Mouse (Mus musculus): ENCODE measurements around the gene Bora.
A peak's percentile ranks its signal among the peaks of the same experiment; 100 is the strongest.
"Not testable (repeated sequence)": the region's sequence is repeated elsewhere in the genome, so short reads cannot be mapped to it uniquely, and the experiment has no call there.

Gene Bora

DNA sequence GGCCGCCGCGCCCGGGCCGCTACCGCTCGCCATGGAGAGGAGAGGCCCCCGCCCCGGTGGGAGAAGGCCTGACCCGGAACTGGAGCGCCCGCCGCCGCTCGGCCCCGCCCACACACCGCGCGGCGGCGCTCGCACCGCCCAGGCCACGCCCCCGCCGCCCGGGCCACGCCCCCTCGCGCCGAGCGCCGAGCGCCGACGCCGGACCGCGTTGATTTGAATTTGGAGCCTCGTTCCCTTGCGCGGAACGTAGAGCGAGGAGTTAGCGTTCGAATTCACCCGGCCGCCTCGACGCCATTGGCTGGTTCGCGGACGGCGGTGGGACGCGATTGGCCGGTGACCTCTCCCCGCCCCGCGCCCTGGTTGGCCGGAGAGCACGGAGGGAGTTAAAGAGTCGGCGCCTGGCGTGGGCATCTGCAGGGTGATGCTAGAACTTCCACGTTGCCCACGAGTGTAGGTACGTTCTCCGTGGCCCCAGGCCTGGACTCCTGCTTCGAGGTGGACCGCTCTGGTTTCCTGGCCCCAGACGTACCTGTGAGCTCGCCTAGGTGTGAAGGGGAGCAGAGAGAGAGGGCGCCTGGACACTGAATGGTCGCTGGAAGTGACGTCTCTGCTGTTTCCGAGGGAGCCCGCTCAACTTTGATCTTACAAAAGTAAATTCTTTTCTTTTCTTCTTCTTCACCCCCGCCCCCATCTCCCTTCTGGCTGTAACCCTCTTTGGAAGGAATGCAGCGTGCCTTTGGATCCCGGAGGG lies at the start of gene Bora, which contains the start of gene Mzt1:
Gene Bora (plus strand): TSS at position 192 of the 751 bp plus-strand sequence.
Gene Mzt1 (minus strand): TSS at position 104 of the 751 bp plus-strand sequence.
- DNase-seq (ENCODE audit: low spot score), result peak; percentile 81

DNA sequence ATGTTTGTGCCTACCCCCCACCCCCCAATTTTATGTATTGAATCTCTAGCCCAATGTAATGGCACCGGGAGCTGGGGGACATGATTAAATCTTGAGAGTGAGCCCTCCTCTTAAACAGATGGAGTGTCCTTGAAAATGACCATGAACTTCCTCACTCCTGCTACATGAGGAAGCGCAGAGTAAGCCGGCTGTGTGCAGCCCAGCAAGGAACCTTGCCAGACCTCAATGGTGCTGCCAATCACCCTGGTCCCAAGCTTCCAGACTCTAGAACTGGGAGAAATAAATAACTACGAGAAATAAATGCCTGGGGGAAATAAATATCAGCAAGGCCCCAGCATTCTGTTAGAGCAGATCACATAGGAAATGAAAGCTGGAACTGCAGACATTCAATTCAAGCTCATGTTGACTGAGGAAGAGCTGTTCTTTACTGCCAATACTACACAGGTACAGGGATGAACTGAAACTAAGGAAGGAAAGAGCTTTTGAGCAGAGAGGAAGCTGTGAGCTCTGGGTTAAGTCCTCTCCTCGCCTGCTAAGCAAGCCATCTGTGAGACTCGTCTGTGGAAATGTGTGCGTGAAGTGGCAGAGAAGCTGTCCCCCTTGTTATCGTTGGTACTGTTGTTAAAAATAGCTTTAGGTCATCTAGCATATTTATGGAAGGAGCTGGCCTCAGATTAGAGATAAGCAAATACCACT lies 35.6 kb upstream of the Bora start:
- no peak for DNase-seq (ENCODE audit: low spot score)

DNA sequence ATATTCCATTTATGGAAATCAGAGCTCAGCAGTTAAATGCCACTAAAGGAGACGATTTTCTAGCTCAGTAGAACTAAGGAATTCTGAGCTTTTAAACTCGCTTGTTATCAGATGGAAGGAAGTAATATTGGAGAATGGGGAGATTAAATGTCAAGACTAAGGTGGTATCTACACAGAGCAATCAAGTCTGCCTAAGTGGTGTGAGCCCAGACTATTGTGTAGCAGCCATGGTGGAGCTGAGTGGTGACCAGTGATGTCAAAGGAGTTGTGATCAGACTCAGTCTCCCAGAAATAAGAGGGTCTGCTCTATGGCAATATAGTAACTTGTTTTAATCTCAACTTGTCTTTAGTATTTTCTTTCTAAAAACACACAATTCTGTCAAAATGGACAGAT lies 35.1 kb upstream of the Bora start:
- no peak for DNase-seq (ENCODE audit: low spot score)

DNA sequence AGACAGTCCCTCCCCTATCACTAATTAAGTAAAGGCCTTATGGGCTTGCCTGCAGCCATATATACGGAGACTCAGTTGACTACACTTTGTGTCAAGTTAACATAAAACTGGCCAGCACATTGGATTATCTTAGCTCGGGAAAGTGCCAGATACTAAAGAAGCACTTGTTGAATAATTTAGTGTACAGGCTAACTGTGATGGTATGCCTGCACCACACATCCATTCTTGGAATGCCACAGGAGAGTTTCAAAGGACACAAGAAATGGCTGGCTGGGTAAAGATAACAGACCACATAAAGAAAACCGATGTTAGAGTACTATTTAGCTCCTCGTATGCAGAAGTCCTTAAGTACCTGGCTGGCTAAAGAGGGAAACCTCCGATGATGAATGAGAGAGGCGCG lies 27.3 kb upstream of the Bora start:
- no peak for DNase-seq (ENCODE audit: low spot score)

DNA sequence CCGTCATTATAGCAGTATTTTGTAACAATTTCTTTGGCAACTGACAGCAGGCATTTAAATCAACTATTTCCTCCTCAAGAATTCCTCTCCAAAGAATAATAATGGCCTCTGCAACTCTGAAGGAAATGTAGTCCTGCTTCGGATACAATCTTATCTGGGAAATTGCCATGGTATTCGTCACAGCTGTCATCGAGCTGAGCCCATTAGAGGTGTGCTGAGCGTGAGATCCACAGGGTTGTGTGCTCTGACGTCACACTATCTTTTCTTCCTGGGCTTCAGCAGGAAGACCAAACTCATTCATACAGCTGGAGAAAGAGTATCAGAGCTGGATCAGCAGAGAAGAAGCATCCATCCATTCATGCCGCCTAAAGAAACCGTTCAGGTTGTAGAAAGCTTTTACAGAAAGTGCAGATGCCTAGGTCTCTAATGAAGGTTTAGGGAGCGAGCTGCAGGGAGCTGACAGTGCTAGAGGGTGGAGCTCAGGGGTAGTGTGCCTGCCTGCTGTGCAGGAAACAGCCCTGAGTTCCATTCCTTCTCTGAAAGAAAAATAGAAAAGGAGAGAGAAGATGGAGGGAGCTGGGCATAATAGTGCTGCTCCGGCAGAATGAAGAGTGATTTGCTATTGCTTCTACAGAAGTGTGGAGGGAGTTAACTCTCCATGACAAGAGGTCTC lies 26.8 kb upstream of the Bora start:
- no peak for DNase-seq (ENCODE audit: low spot score)

DNA sequence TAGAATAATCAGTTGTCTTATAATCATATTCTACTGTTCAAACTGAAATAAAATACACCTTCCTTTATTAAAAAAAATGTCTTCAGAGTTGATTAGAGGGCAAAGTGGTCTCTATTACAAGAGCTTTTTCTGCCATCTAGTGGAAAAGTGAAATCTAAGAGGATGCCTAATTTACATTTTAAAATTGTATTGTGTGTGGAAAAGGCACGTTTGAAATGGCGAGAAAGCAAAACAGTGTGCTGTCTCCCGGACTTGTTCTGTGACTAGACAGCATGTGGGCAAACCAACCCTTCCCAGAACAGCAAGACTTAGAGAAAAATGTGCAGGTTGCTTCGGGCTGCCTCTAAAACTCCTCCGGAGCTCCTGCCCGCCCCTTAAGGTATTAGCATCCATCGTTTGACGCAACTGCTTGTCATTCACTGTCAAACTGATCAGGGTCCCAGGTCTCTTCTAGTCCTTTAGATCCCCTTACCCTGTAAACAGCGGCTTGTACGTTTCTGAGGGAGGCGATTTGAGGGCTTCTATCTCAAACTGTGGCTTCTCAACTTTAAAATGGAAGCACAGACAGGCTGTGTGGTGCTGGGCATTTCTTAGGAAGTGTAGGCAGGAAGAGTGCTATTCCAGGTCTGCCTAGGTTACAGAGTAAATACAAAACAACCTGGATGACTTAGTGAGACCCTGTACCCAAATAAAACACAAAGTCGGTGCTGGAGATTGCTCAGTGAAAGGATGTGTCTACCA lies 23.5 kb upstream of the Bora start:
- no peak for DNase-seq (ENCODE audit: low spot score)

DNA sequence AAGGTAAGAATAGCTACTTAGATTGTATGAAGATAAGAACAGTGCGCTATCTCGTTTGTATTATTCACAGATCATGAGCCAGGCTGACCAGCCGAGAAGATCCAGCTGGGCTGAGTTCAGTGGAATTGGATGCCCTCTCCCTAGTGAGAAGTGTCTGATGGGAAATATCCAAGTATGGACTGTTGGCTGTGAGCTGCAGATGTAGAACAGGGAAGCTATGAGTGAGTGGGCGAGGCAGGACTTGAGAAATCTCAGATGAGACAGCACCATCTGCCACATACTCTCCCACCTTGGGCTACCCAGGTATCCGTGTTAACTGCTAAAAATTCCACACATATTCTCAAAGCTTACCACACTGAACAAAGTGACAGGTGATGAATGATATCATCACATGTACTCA lies 16.0 kb upstream of the Bora start:
- no peak for DNase-seq (ENCODE audit: low spot score)

DNA sequence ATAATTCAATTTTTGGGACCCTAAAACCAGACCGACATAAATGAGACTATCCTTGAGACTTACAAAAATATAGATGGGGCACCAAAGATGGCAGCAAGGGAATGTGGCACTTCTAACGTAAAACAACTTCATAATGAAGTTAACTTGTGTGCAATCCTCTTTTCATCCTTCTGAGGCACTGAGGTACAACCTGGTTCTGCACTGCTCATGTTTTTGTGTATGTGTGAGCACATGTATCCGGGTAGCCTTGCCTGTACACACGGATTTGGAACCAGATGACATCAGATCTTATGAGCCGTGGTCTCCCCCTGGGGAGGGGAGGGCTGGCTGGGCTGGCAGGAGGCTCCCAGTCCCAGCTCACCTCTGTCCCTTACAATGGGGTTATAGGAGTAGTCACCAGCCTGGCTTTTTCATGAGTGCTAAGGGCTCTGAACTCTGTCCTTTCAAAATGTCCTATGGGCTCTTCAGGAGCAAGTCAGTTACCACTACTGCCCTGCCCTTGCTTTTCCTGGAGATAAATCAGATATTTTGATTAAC lies 14.6 kb upstream of the Bora start:
- DNase-seq (ENCODE audit: low spot score), result no peak

DNA sequence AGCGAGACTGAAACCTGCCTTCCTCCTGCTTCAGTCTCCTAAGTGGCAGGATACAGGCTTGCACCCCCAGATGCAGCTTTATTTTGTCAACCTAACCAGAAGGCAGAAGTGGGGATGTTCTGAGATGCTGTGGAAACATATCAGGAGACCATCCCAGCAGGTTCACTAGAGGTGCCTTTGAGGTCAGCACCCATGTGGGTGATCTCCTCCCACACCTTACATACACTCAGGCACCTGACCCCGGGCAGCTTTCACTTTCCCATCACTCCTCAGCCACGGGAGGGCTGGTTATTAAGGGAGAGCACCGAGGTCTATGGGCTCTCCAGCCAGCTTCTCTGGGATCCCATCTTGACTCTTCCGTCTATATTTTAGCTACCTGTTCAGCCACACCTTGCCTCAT lies 13.4 kb upstream of the Bora start:
- no peak for DNase-seq (ENCODE audit: low spot score)

DNA sequence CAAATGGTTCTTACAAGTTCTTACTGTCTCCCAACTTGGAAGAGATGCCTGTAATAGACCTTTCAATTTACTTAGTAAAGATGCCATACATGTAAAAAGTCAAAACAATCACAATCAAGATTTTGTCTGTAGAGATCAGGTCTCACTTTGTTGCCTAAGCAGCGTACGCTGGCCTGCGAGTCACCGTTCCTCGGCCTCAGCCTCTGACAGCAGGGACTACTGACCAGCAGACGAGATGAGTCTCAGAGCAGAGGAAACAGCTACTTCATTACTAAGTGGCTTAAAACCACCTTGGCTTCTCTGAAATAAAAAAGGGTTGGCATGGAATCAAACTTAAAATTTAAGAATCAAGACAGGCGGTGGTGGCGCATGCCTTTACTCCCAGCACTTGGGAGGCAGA lies 11.2 kb upstream of the Bora start:
- not testable (repeated sequence) for DNase-seq (ENCODE audit: low spot score)

DNA sequence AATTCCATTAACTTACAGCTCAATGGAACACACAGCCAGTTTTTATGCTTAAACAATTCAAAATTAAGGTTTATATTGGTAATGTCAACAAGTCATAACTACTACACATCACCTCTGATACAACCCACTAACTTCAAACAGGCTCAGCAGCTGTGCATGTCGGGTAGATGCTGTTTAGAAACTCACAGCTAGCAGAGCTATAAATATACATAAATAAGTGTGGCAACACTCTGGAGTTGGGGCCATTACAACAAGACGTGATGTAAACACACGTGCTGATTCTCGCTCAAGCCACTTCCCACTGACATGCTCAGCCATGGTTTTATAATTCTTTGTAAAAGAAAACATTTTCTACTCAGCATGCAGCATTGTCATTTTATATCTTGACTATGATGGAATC lies 10.0 kb upstream of the Bora start:
- DNase-seq (ENCODE audit: low spot score), result no peak

DNA sequence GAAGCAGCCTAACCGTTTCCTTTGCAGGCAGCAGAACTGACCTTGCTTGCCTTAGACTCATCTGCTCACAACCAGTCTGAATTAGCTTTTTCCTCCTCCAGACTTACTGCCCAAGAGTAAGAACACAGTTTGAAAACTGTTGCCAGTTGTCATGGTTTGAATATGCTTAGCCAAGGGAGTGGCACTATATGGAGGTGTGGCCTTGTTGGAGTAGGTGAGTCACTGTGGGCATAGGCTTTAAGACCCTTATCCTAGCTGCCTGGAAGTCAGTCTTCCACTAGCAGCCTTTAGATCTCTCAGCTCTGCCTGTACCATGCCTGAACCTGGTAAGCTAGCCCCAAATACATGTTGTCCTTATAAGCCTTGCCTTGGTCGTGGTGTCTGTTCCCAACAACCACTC lies 8.3 kb upstream of the Bora start:
- DNase-seq (ENCODE audit: low spot score), result no peak

DNA sequence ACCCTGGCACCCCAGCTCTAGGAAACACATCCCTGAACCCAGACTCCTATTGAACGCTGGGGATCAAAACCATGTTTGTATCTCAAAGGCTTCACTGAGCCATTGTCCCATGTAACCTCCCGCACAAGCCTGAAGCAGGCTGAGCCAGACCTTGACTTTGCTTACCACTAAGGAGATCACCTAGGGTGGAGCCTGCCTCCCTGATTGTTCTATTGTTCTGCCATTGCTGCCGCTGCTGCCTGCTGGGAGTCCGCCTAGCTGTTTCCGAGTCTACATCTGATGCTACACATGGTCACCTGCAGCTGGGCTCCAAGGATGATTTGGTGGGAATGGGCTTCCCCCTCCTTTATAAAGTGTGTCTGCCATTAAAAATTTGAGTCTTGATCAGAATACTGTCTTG lies 6.7 kb upstream of the Bora start:
- DNase-seq (ENCODE audit: low spot score), result not testable (repeated sequence)

DNA sequence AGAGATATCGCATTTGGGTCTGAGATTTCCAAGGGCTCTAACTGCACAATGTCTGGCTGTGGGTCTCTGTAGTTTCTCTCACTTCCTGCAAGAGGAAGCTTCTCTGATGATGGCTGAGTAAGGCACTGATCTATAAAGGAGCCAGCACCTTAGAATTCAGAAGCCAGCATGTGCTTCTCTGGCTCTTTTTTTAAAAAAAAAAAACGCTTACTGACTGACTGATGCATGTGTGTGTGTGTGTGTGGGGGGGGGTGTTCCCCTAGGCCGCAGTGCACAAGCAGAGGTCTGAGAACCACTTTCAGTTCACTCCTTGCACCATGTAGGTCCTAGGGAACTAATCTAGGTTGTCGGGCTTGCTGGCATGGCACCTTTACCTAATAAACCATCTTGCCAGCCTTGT lies 4.6 kb upstream of the Bora start:
- DNase-seq (ENCODE audit: low spot score), result no peak

DNA sequence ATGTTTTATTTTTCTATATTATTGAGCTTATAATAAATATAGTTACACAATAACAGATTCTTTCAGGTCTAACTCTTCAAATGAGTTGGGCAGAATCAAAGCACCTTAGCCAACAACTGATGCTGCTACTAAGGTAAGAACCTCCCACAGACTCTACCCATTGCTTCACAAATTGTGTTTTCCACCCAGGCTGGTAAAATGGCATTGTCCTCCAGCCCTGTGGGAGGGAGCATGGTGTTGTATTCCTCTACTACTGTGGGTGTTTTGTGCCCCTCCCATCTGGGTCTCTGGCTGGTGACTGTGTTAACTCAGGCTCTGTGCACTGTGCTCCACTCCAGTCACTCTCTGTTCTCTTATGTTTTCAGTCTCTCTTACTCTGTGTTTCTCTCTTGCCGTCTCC lies 2.5 kb upstream of the Bora start:
- no peak for DNase-seq (ENCODE audit: low spot score)

DNA sequence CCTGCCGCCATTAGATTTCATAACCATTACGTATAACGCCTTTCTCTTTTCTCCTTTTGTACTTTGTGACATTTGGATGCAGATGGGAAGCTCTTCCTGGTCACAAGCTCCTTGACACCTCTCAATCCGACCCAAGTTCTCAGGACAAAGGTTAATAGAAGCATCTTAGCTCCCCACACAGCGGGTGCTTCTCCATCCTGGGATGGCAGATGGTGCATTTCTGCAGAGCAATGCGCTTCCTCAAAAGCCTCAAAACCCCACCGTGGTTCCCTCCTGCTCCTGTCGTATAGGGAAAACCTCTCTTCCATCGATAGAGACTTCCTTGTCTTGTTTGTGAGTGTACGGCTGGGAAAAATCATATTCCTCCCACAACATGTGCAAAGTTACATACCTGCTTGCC lies 1.9 kb upstream of the Bora start:
- DNase-seq (ENCODE audit: low spot score), result no peak

DNA sequence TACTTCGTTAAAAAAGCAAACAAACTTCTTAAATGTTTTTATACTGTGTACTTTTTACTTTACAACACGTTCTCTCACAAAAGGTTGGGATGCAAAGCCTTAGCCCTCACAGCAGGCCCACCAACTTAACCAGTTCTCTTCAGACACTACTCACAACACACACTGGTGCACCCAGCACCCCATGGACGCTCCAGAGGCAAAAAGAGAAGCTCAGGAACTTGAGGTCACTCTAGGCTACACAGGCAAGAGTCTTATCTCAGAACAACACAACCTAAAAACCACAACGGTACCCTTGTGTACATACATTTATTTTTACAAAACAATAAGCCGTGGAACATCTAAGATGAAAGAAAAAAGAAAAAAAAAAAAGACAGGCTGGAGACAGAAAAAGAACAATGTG lies 1.3 kb upstream of the Bora start:
- DNase-seq (ENCODE audit: low spot score), result no peak

DNA sequence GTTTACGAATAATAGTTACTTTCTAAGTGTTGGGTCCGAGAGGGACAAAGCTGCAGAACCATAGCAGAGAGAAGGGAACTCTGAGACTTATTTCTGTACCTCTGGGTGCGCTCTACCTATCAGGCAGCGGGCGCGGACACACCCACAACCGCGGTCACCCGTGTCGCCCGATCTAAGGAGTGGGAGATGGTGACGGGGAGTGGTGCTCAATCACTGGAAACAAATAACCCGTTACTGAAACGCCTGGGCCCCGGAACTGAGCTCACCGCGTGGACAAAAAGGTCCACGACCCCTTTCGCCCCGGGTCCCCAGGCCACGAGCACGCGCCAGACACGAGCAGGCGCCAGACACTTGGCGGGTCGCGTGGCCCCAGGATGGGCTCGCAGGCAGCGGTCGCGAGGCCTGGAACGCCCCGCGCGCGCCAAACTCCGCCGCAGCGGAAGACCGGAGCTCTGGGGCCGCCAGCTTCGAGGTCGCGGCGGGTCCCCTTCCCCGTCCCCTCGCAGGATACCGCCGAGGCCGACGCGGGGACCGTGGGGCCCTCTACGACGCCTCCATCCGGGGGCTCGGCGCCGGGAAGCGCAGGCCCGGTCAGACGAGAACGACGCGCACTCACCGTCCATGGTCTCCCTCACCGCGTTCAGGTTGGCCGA lies 518 bp upstream of the Bora start:
- no peak for DNase-seq (ENCODE audit: low spot score)

DNA sequence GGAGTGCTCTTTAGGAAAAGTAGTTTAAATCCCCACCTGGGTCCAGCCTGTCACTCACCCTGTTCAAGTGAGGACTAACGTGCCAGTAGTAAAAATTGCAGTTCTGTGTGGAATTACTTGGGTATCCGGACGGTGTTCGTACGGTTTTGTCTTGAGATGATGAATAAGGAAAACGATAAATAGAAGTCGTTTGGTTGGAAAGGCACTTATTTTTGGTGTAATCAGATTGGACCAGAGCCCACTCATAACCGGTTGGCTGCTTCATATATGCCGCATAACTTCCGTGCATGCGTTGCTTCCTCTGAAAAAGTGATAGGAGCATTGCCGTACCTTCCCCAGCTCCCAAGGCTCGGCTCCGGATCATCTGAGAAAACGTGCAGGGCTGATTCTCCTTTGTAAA lies 760 bp downstream of the Bora start:
- DNase-seq (ENCODE audit: low spot score), result no peak

DNA sequence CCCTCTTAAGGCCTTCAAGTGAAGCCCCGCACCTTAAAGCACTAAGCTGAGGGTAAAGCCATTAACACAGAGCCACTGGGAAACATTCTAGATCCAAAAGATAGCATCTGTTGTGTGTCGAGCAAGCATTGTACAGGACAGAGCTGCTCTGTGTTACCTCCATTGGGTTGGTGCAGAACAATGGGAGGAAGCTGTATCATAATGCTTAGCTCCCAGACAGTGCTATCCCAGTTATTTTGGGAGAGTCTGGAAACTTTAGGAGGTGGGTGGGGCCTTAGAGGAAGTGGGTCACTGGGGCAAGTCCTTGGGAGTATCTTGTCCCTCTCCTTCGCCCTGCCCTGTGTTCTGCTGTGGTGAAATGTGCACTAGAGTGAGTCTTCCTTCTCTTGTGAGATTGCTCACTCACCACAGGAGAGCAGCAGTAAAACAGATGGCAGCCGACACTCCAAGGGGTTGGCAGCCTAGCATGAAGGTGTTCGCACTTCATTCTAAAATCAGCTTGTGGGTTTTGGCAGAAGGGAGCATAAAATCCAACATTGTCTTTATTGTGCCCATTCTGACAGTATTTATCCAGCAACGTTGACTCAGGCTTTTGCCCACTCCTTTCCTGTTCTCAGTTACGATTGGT lies 13.1 kb downstream of the Bora start:
- no peak for DNase-seq (ENCODE audit: low spot score)

DNA sequence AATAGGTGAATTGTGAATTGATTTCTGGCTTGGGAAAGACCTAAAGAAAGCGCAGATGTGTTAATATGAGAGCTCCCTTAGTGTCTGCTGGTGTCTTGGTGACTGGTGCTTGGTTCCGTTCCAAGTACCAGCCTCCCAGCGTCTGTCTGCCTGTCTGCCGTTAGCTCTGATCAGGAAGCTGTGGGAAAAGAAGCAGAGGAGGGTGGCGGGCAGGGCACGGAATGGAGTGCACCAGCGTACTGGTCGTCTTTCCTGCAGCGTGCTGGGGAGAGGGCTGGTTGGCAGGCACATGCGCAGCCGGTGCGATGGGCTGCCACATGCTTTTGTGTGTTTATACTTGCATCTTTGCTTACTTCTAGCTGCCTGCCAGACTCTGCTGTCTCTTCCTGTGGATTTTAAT lies 14.6 kb downstream of the Bora start:
- no peak for DNase-seq (ENCODE audit: low spot score)

Measured in left cerebral cortex, adult 11 months (tissue).